Mouse (Mus musculus): ENCODE results near the gene Tmem132c.

DNA sequence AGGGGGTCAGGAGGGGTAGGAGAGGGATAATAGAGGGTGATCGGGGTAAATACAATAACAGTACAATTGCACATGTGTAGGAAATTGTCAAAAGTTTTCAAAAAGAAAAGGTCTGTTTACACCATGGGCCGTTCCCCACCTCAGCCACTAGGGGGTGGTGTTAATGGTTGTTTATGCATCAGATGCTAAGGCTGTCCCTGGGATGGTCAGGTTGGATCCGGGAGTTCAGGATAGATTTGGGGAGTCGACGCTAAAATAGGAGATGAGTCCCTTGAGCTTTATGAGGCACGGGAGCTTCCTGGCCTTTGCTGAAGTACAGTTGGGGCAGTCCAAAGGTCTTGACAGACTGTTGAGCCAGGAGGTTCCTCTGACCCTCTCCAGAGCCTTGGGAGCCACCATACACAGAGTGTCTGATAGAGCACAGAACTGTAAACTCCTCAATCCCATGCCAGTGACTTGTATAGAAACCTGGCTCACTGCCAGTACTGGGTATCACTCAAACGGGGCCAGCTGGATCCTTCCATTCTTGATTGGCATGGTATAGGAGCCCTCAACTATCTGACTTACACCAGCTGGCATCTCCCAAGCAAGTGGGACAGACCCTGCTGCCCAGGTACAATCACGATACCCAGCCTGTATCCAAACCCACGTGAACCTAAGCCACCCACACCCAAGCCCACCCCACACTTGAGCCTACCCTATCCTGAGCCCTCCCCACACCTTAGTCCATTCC, 281.3 kb downstream of the Tmem132c start:
- peak; percentile 70 for TF ChIP-seq CTCF (IDR thresholded peaks at IDR 0.05; ENCODE audit: low read depth)
- TF ChIP-seq EP300 (optimal IDR thresholded peaks at IDR 0.05), result no peak

All from stomach, postnatal 0 days (tissue).